Mouse (Mus musculus): ENCODE results near the gene Rusc2. TPM values are rescaled to one million over a fixed set of nuclear protein-coding genes. Genes with fewer than 3 reads are reported as not detected.

Rusc2 gene
- total RNA-seq (2021) (10 to 100 TPM; 43.5 to 45.3 TPM), polyA plus RNA-seq (2012; rRNA removed) (27.2 and 27.5 TPM in 2 replicates)
- long read RNA-seq, full-length matches to known transcripts: 6 of 27 reads
- long read RNA-seq, partial matches to known transcripts: 19 of 27 reads
- long read RNA-seq, other reads (novel, unspliced or antisense): 2 of 27 reads

- H3K27ac ChIP-seq: peak within 1 kb of the TSS; percentile 100
- WGBS: under 1% methylated on average over 63 of the region's 63 CpGs
These were observed at the start of gene Rusc2 for GRCm38 (mm10) chr4:43381408-43382154. Gene Rusc2 (plus strand): TSS chr4:43381979.

GRCm38 (mm10) chr4:43334771-43335170 lies 47.0 kb upstream of the Rusc2 start:
- H3K9ac ChIP-seq (ENCODE audit: low read depth, low read length): no peak overlapping the region
- no peak overlapping the region for H3K4me3 ChIP-seq
- TF ChIP-seq CTCF (IDR thresholded peaks at IDR 0.05) (no peak), POLR2A (IDR thresholded peaks at IDR 0.05; ENCODE audit: insufficient read depth, low read depth, low read length) (no peak), EP300 (IDR thresholded peaks at IDR 0.05; ENCODE audit: insufficient read depth, low read depth, low read length) (no peak)
- H3K36me3 ChIP-seq (ENCODE audit: control insufficient read depth, insufficient read depth, low read length): no peaks in the 10 kb centered on the region
- H3K79me2 ChIP-seq (replicated peaks; ENCODE audit: control insufficient read depth, insufficient read depth, low read length): peaks cover 2% of the 10 kb centered on the region; the same call in 1 of the 2 replicates
- no peak overlapping the region for H3K27ac ChIP-seq
- intact Hi-C loops (cut with DNase I): loop anchor here (5.0 kb wide), 1 partner anchor 73 kb away; no protein-coding TSS in a partner anchor
- no peak for DNase-seq
- WGBS: 58% methylated on average over 2 of the region's 2 CpGs
- no peaks in the 10 kb centered on the region; the same call in 1 of the 2 replicates for H3K4me1 ChIP-seq (ENCODE audit: control insufficient read depth, insufficient read depth, low read length)
- H3K27me3 ChIP-seq (ENCODE audit: control insufficient read depth, insufficient read depth, low read length): 0 out of 2 replicates have a peak, but pooled peaks cover 2% of the 10 kb centered on the region

More at GRCm38 (mm10) chr4:43381408-43382154, at the start of gene Rusc2:
- Histone ChIP-seq H3K4me3 (peak within 1 kb of the TSS; percentile 100), H3K79me2 (replicated peaks; ENCODE audit: control insufficient read depth, insufficient read depth, low read length) (no peaks in the 10 kb centered on the region; the same call in none of the 2 replicates), H3K36me3 (ENCODE audit: control insufficient read depth, insufficient read depth, low read length) (peaks cover 16% of the 10 kb centered on the region), H3K9ac (ENCODE audit: low read depth, low read length) (peak within 1 kb of the TSS; percentile 99), H3K4me1 (ENCODE audit: control insufficient read depth, insufficient read depth, low read length) (peaks cover 13% of the 10 kb centered on the region), H3K27me3 (ENCODE audit: control insufficient read depth, insufficient read depth, low read length) (no peaks in the 10 kb centered on the region)
- peak; percentile 84 for TF ChIP-seq CTCF (IDR thresholded peaks at IDR 0.05)
- TF ChIP-seq EP300 (IDR thresholded peaks at IDR 0.05; ENCODE audit: insufficient read depth, low read depth, low read length): 0 out of 2 replicates have a peak, but pooled peaks have one; percentile 28
- peak; percentile 76 for TF ChIP-seq POLR2A (IDR thresholded peaks at IDR 0.05; ENCODE audit: insufficient read depth, low read depth, low read length)
- intact Hi-C loops (cut with DNase I): loop anchor here (1.0 to 2.0 kb wide), 5 partner anchors 13 to 115 kb away; partner anchors contain the start of gene Atp8b5
- DNase-seq: peak; percentile 95 to 97

GRCm38 (mm10) chr4:43336176-43336575 lies 45.6 kb upstream of the Rusc2 start:
- no peaks in the 10 kb centered on the region for H3K36me3 ChIP-seq (ENCODE audit: control insufficient read depth, insufficient read depth, low read length)
- no peak overlapping the region for H3K27ac ChIP-seq
- TF ChIP-seq POLR2A (IDR thresholded peaks at IDR 0.05; ENCODE audit: insufficient read depth, low read depth, low read length) (no peak), EP300 (IDR thresholded peaks at IDR 0.05; ENCODE audit: insufficient read depth, low read depth, low read length) (no peak), CTCF (IDR thresholded peaks at IDR 0.05) (no peak)
- H3K9ac ChIP-seq (ENCODE audit: low read depth, low read length): no peak overlapping the region
- intact Hi-C loops (cut with DNase I): loop anchor here (5.0 kb wide), 1 partner anchor 71 kb away; no protein-coding TSS in a partner anchor
- H3K79me2 ChIP-seq (replicated peaks; ENCODE audit: control insufficient read depth, insufficient read depth, low read length): peaks cover 2% of the 10 kb centered on the region; the same call in 1 of the 2 replicates
- H3K27me3 ChIP-seq (ENCODE audit: control insufficient read depth, insufficient read depth, low read length): 0 out of 2 replicates have a peak, but pooled peaks cover 2% of the 10 kb centered on the region
- no peaks in the 10 kb centered on the region; the same call in 1 of the 2 replicates for H3K4me1 ChIP-seq (ENCODE audit: control insufficient read depth, insufficient read depth, low read length)
- DNase-seq: no peak
- no peak overlapping the region for H3K4me3 ChIP-seq

GRCm38 (mm10) chr4:43340096-43340804 lies 41.5 kb upstream of the Rusc2 start:
- TF ChIP-seq POLR2A (IDR thresholded peaks at IDR 0.05; ENCODE audit: insufficient read depth, low read depth, low read length) (peak; percentile 50), EP300 (IDR thresholded peaks at IDR 0.05; ENCODE audit: insufficient read depth, low read depth, low read length) (peak; percentile 82; the same call in 1 of the 2 replicates), CTCF (IDR thresholded peaks at IDR 0.05) (no peak)
- Histone ChIP-seq H3K4me3 (peak overlapping the region; percentile 45), H3K79me2 (replicated peaks; ENCODE audit: control insufficient read depth, insufficient read depth, low read length) (no peaks in the 10 kb centered on the region), H3K36me3 (ENCODE audit: control insufficient read depth, insufficient read depth, low read length) (no peaks in the 10 kb centered on the region), H3K27me3 (ENCODE audit: control insufficient read depth, insufficient read depth, low read length) (no peaks in the 10 kb centered on the region), H3K4me1 (ENCODE audit: control insufficient read depth, insufficient read depth, low read length) (no peaks in the 10 kb centered on the region; the same call in 1 of the 2 replicates), H3K9ac (ENCODE audit: low read depth, low read length) (peak overlapping the region; percentile 50), H3K27ac (peak overlapping the region; percentile 89)
- intact Hi-C loops (cut with DNase I): no loop called here
- DNase-seq: peak; percentile 29 to 35
- WGBS: 47% methylated on average over 4 of the region's 4 CpGs

GRCm38 (mm10) chr4:43341276-43341891 lies 40.4 kb upstream of the Rusc2 start:
- intact Hi-C loops (cut with DNase I): no loop called here
- H3K27me3 ChIP-seq (ENCODE audit: control insufficient read depth, insufficient read depth, low read length): no peaks in the 10 kb centered on the region
- no peak overlapping the region for H3K4me3 ChIP-seq
- 85% methylated on average over 7 of the region's 7 CpGs for WGBS
- DNase-seq: no peak
- no peaks in the 10 kb centered on the region for H3K36me3 ChIP-seq (ENCODE audit: control insufficient read depth, insufficient read depth, low read length)
- H3K9ac ChIP-seq (ENCODE audit: low read depth, low read length): no peak overlapping the region
- H3K27ac ChIP-seq: no peak overlapping the region
- TF ChIP-seq POLR2A (IDR thresholded peaks at IDR 0.05; ENCODE audit: insufficient read depth, low read depth, low read length) (no peak), CTCF (IDR thresholded peaks at IDR 0.05) (no peak), EP300 (IDR thresholded peaks at IDR 0.05; ENCODE audit: insufficient read depth, low read depth, low read length) (no peak)
- no peaks in the 10 kb centered on the region; the same call in 1 of the 2 replicates for H3K4me1 ChIP-seq (ENCODE audit: control insufficient read depth, insufficient read depth, low read length)
- H3K79me2 ChIP-seq (replicated peaks; ENCODE audit: control insufficient read depth, insufficient read depth, low read length): no peaks in the 10 kb centered on the region
